16 mouse cellular contexts compared by ENCODE assay signal in genomic region chr1:19881193-19881592, GRCm38 (mm10).
A peak's percentile ranks its signal among the peaks of the same experiment; 100 is the strongest.
DNase-seq lines count a peak whose midpoint lies in the region; ATAC-seq and TF ChIP-seq lines count a peak whose summit lies in the region.
"Had no signal": no experiment of that assay in that cellular context is flagged by ENCODE, and none has a peak within 500 bp of the region (broad histone marks: within the 10 kb centered on the region; RNA-seq: fewer than 3 reads in every experiment).

No protein-coding gene starts in this region.

- no peaks in the 10 kb centered on the region for H3K27me3 ChIP-seq in kidney, embryonic 14.5 days (ENCODE audit: control insufficient read depth, insufficient read depth, low read length)
- H3K27me3 ChIP-seq in midbrain, postnatal 0 days (ENCODE audit: insufficient read depth, low read length): no peaks in the 10 kb centered on the region
- H3K27me3 ChIP-seq: heart, embryonic 12.5 days; liver, embryonic 13.5 days; midbrain, embryonic 12.5 days had no signal

- no peaks in the 10 kb centered on the region for H3K4me1 ChIP-seq in kidney, embryonic 14.5 days (ENCODE audit: control insufficient read depth, insufficient read depth, low read length)
- no peaks in the 10 kb centered on the region for H3K4me1 ChIP-seq in midbrain, postnatal 0 days (ENCODE audit: insufficient read depth, low read length)
- H3K4me1 ChIP-seq: heart, embryonic 12.5 days; liver, embryonic 13.5 days had no signal

- H3K9ac ChIP-seq in kidney, embryonic 14.5 days (ENCODE audit: low read depth, low read length): no peak overlapping the region
- no peak overlapping the region for H3K9ac ChIP-seq in midbrain, postnatal 0 days (replicated peaks; ENCODE audit: low read length, poor library complexity, severe bottlenecking)
- H3K9ac ChIP-seq: heart, embryonic 12.5 days; liver, embryonic 13.5 days; midbrain, embryonic 12.5 days had no signal

- no peak overlapping the region for H3K4me2 ChIP-seq in kidney, embryonic 14.5 days (replicated peaks; ENCODE audit: low read depth, low read length)
- peak overlapping the region; percentile 26 for H3K4me2 ChIP-seq in midbrain, postnatal 0 days (ENCODE audit: low read depth, low read length, poor library complexity, severe bottlenecking)
- H3K4me2 ChIP-seq: heart, embryonic 12.5 days; liver, embryonic 13.5 days; midbrain, embryonic 12.5 days had no signal

- no peaks in the 10 kb centered on the region for H3K36me3 ChIP-seq in kidney, embryonic 14.5 days (ENCODE audit: control insufficient read depth, insufficient read depth, low read length)
- H3K36me3 ChIP-seq in midbrain, postnatal 0 days (ENCODE audit: insufficient read depth, low read length): no peaks in the 10 kb centered on the region
- H3K36me3 ChIP-seq: G1E; heart, embryonic 12.5 days; liver, embryonic 13.5 days; midbrain, embryonic 12.5 days had no signal

- no peak for TF ChIP-seq CTCF in midbrain, postnatal 0 days (IDR thresholded peaks at IDR 0.05)

- peak; percentile 5 for DNase-seq in kidney, postnatal 10 days
- peak; percentile 13 for DNase-seq in embryo, embryonic 9.5 days (ENCODE audit: extremely low spot score)
- DNase-seq in forelimb bud, embryonic 11.5 days (ENCODE audit: low read depth, low spot score): peak; percentile 27
- no peak for DNase-seq in midbrain, postnatal 0 days (ENCODE audit: low spot score)
- DNase-seq in cerebellum, adult 9-11 months: no peak
- no peak for DNase-seq in cerebellum, adult 11-12 months
- DNase-seq: adrenal gland, postnatal 10 days; cerebellum, postnatal 25 days; gastrocnemius, postnatal 25 days; liver, embryonic 13.5 days; lung, postnatal 10 days; right cerebral cortex, postnatal 25 days had no signal

- no peak overlapping the region for H3K27ac ChIP-seq in kidney, embryonic 14.5 days (ENCODE audit: low read depth, low read length)
- no peak overlapping the region for H3K27ac ChIP-seq in midbrain, postnatal 0 days (ENCODE audit: low read depth, low read length)
- H3K27ac ChIP-seq: liver, embryonic 13.5 days; midbrain, embryonic 12.5 days had no signal

- no peak for ATAC-seq in kidney, embryonic 14.5 days (ENCODE audit: low FRiP score, low TSS enrichment)
- ATAC-seq in midbrain, postnatal 0 days (ENCODE audit: low FRiP score): no peak

- H3K9me3 ChIP-seq in kidney, embryonic 14.5 days (ENCODE audit: control insufficient read depth, low read length): no peaks in the 10 kb centered on the region
- H3K9me3 ChIP-seq in midbrain, postnatal 0 days (ENCODE audit: low read length): no peaks in the 10 kb centered on the region
- H3K9me3 ChIP-seq: heart, embryonic 12.5 days; liver, embryonic 13.5 days; midbrain, embryonic 12.5 days had no signal

- WGBS in kidney, embryonic 14.5 days: 55% methylated on average over 8 of the region's 8 CpGs
- 47% methylated on average over 8 of the region's 8 CpGs for WGBS in midbrain, postnatal 0 days

- no peak overlapping the region for H3K4me3 ChIP-seq in kidney, embryonic 14.5 days (ENCODE audit: low read length)
- no peak overlapping the region for H3K4me3 ChIP-seq in midbrain, postnatal 0 days (ENCODE audit: low read depth, low read length)
- H3K4me3 ChIP-seq: heart, embryonic 12.5 days; liver, embryonic 13.5 days; midbrain, embryonic 12.5 days had no signal

Comparison
In these comparisons a context has a peak if more than half of its experiments do, and no peak if none do; other contexts are left out.
1. DNase-seq: peak in kidney, postnatal 10 days (single experiment), embryo, embryonic 9.5 days (single experiment) and forelimb bud, embryonic 11.5 days (single experiment); none in midbrain, postnatal 0 days (single experiment), cerebellum, adult 9-11 months (single experiment) and cerebellum, adult 11-12 months (single experiment).